Mouse (Mus musculus): ENCODE data around the gene Cops2. TPM values are rescaled to one million over a fixed set of nuclear protein-coding genes. Genes with fewer than 3 reads are reported as not detected.

Gene Cops2
- total RNA-seq, 1 experiment = 114 TPM

DNA sequence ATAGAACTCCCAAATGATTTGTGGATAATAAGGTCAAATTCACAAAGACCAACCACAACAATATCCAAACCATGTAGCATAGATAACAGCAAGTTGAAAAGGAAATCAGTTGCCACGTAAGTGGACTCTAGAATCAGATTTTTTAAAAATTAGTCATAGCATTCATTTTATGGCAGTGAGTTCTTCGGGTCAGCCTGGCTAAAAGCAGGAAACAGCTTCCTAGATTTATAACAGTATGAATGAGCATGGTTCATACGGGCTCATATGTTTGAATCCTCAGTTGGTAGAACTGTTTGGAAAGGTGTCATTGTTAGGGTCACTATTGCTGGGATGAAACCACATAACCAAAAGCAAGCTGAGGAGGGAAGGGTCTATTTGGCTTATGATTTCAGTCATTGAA lies 70.2 kb downstream of the Cops2 start:
- Histone ChIP-seq H3K9ac (ENCODE audit: insufficient read depth, low read depth, low read length, poor library complexity, severe bottlenecking) (no peak overlapping the region), H3K9me3 (ENCODE audit: control insufficient read depth, insufficient read depth, low read depth, low read length) (no peaks in the 10 kb centered on the region), H3K27ac (ENCODE audit: insufficient read depth, low read depth, low read length, poor library complexity, severe bottlenecking) (no peak overlapping the region), H3K4me3 (ENCODE audit: insufficient read depth in 1 of 2, low read depth in 1 of 2, low read length in 2 of 2, poor library complexity in 1 of 2, severe bottlenecking in 1 of 2) (no peak overlapping the region), H3K36me3 (ENCODE audit: control insufficient read depth, insufficient read depth, low read length, poor library complexity, severe bottlenecking) (no peaks in the 10 kb centered on the region), H3K4me1 (ENCODE audit: control insufficient read depth in 2 of 2, insufficient read depth in 2 of 2, low read length in 2 of 2, poor library complexity in 1 of 2) (no peaks in the 10 kb centered on the region)
- no peak for TF ChIP-seq ZNF384 (IDR thresholded peaks at IDR 0.05; ENCODE audit: low read depth, low read length)
- TF ChIP-seq CHD2 (IDR thresholded peaks at IDR 0.05; ENCODE audit: low read depth, low read length) = no peak
- TF ChIP-seq HCFC1 (IDR thresholded peaks at IDR 0.05; ENCODE audit: borderline replicate concordance, insufficient read depth, low read length) = no peak
- TF ChIP-seq ZC3H11A (IDR thresholded peaks at IDR 0.05; ENCODE audit: borderline replicate concordance, low read depth, low read length) = no peak
- no peak for TF ChIP-seq MAFK (IDR thresholded peaks at IDR 0.05; ENCODE audit: insufficient read depth, low read depth, low read length)
- in situ Hi-C loops (cut with MboI; ENCODE audit: low sequenced_read_pairs in 2 of 2, unreplicated experiment in 2 of 2) = no loop called here
- no peak for DNase-seq (ENCODE audit: low read depth, low spot score)

DNA sequence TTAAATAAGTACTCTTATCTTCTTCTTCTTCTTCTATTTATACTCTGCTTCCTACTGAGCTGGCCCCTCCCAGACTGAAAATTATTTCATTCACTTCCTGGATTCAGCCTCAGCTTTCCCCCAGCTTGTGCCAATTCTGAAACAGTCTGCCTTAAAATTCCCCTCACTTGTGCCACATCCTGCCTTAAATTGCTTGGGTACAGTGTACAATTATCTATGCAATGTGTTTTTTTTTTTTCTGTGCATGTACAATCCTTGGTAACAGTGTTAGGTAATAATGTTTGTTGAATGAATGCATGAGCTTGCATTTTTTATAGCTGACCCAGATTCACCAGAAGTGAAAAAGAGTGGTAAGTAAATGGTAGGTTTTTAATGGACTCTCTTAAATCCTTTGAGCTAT lies 70.6 kb downstream of the Cops2 start:
- no peak for TF ChIP-seq MAFK (IDR thresholded peaks at IDR 0.05; ENCODE audit: insufficient read depth, low read depth, low read length)
- no peak for TF ChIP-seq HCFC1 (IDR thresholded peaks at IDR 0.05; ENCODE audit: borderline replicate concordance, insufficient read depth, low read length)
- no peak for TF ChIP-seq CHD2 (IDR thresholded peaks at IDR 0.05; ENCODE audit: low read depth, low read length)
- no peak for TF ChIP-seq ZNF384 (IDR thresholded peaks at IDR 0.05; ENCODE audit: low read depth, low read length)
- no peak for TF ChIP-seq ZC3H11A (IDR thresholded peaks at IDR 0.05; ENCODE audit: borderline replicate concordance, low read depth, low read length)
- no peak overlapping the region for H3K27ac ChIP-seq (ENCODE audit: insufficient read depth, low read depth, low read length, poor library complexity, severe bottlenecking)
- no peak overlapping the region for H3K4me3 ChIP-seq (ENCODE audit: insufficient read depth in 1 of 2, low read depth in 1 of 2, low read length in 2 of 2, poor library complexity in 1 of 2, severe bottlenecking in 1 of 2)
- no peak overlapping the region for H3K9ac ChIP-seq (ENCODE audit: insufficient read depth, low read depth, low read length, poor library complexity, severe bottlenecking)
- no peaks in the 10 kb centered on the region for H3K36me3 ChIP-seq (ENCODE audit: control insufficient read depth, insufficient read depth, low read length, poor library complexity, severe bottlenecking)
- DNase-seq (ENCODE audit: low read depth, low spot score) = no peak
- in situ Hi-C loops (cut with MboI; ENCODE audit: low sequenced_read_pairs in 2 of 2, unreplicated experiment in 2 of 2) = no loop called here
- H3K9me3 ChIP-seq (ENCODE audit: control insufficient read depth, insufficient read depth, low read depth, low read length) = no peaks in the 10 kb centered on the region
- H3K4me1 ChIP-seq (ENCODE audit: control insufficient read depth in 2 of 2, insufficient read depth in 2 of 2, low read length in 2 of 2, poor library complexity in 1 of 2) = no peaks in the 10 kb centered on the region

DNA sequence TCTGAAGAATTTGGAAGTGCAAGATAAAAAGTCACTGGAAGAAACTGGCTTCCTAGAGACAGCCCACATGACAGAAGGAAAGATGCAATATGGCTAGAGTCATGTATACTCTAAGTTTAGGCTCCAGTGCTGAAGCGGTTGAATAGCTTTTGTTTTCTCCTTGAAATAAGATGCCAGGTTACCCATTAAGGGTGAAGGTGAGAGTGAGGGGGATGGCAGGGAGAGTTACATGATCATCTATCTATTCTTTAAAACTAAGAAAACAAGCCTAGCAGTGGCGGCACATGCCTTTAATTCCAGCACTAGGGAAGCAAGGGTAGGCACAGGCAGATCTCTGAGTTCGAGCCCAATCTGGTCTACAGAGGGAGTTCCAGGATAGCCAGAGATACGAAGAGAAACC lies 73.9 kb downstream of the Cops2 start:
- Histone ChIP-seq H3K36me3 (ENCODE audit: control insufficient read depth, insufficient read depth, low read length, poor library complexity, severe bottlenecking) (no peaks in the 10 kb centered on the region), H3K4me1 (ENCODE audit: control insufficient read depth in 2 of 2, insufficient read depth in 2 of 2, low read length in 2 of 2, poor library complexity in 1 of 2) (peaks cover 0 to 2% of the 10 kb centered on the region in 2 experiments; a peak in 1 of 4 replicates), H3K9ac (ENCODE audit: insufficient read depth, low read depth, low read length, poor library complexity, severe bottlenecking) (no peak overlapping the region), H3K9me3 (ENCODE audit: control insufficient read depth, insufficient read depth, low read depth, low read length) (no peaks in the 10 kb centered on the region), H3K27ac (ENCODE audit: insufficient read depth, low read depth, low read length, poor library complexity, severe bottlenecking) (no peak overlapping the region), H3K4me3 (ENCODE audit: insufficient read depth in 1 of 2, low read depth in 1 of 2, low read length in 2 of 2, poor library complexity in 1 of 2, severe bottlenecking in 1 of 2) (no peak overlapping the region)
- TF ChIP-seq MAFK (IDR thresholded peaks at IDR 0.05; ENCODE audit: insufficient read depth, low read depth, low read length) (no peak), CHD2 (IDR thresholded peaks at IDR 0.05; ENCODE audit: low read depth, low read length) (no peak), ZC3H11A (IDR thresholded peaks at IDR 0.05; ENCODE audit: borderline replicate concordance, low read depth, low read length) (no peak), ZNF384 (IDR thresholded peaks at IDR 0.05; ENCODE audit: low read depth, low read length) (no peak), HCFC1 (IDR thresholded peaks at IDR 0.05; ENCODE audit: borderline replicate concordance, insufficient read depth, low read length) (no peak)
- no peak for DNase-seq (ENCODE audit: low read depth, low spot score)
- in situ Hi-C loops (cut with MboI; ENCODE audit: low sequenced_read_pairs in 2 of 2, unreplicated experiment in 2 of 2) = no loop called here

DNA sequence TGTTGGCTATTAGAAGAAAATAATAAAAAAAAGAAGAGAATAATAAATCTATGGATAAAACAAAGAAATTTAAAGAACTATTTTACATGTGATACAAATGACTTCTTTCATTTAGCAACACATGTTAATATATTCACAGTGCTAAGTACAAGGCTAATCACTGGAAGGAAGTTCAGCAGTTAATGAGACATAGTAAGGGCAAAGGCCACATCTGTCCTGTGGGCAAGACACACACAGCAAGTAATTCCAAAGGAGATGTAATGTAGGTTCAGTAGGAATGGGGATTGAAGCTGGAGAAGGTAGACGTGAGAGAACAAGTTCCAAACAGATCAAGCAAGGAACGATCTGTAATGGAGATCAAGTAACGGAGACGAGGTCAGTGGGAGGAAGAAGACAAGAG lies 74.5 kb downstream of the Cops2 start:
- Histone ChIP-seq H3K9me3 (ENCODE audit: control insufficient read depth, insufficient read depth, low read depth, low read length) (no peaks in the 10 kb centered on the region), H3K4me3 (ENCODE audit: insufficient read depth in 1 of 2, low read depth in 1 of 2, low read length in 2 of 2, poor library complexity in 1 of 2, severe bottlenecking in 1 of 2) (no peak overlapping the region), H3K4me1 (ENCODE audit: control insufficient read depth in 2 of 2, insufficient read depth in 2 of 2, low read length in 2 of 2, poor library complexity in 1 of 2) (peaks cover 0 to 2% of the 10 kb centered on the region in 2 experiments; a peak in 1 of 4 replicates), H3K36me3 (ENCODE audit: control insufficient read depth, insufficient read depth, low read length, poor library complexity, severe bottlenecking) (no peaks in the 10 kb centered on the region), H3K27ac (ENCODE audit: insufficient read depth, low read depth, low read length, poor library complexity, severe bottlenecking) (no peak overlapping the region), H3K9ac (ENCODE audit: insufficient read depth, low read depth, low read length, poor library complexity, severe bottlenecking) (no peak overlapping the region)
- no peak for DNase-seq (ENCODE audit: low read depth, low spot score)
- no peak for TF ChIP-seq ZNF384 (IDR thresholded peaks at IDR 0.05; ENCODE audit: low read depth, low read length)
- TF ChIP-seq MAFK (IDR thresholded peaks at IDR 0.05; ENCODE audit: insufficient read depth, low read depth, low read length) = no peak
- no peak for TF ChIP-seq ZC3H11A (IDR thresholded peaks at IDR 0.05; ENCODE audit: borderline replicate concordance, low read depth, low read length)
- TF ChIP-seq HCFC1 (IDR thresholded peaks at IDR 0.05; ENCODE audit: borderline replicate concordance, insufficient read depth, low read length) = no peak
- no peak for TF ChIP-seq CHD2 (IDR thresholded peaks at IDR 0.05; ENCODE audit: low read depth, low read length)
- in situ Hi-C loops (cut with MboI; ENCODE audit: low sequenced_read_pairs in 2 of 2, unreplicated experiment in 2 of 2) = no loop called here

DNA sequence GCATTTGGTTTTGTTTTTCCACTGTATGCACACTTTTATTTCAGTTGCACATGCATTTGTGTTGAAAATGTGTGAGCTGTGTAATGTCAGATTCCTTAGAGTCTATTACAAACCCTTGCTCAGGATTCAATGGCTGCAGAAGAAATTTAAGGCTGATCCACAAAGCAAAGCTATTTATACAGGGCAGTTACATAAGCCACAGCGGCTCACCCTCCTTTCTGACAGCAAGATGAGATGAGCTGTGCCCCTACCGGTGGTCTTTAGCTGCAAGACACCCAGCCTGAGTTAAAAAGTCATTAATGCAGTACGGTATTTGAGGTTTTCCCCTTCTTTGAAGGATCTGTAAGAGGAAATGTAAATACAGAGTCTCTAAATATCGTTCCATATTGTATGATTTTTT lies 75.1 kb downstream of the Cops2 start:
- in situ Hi-C loops (cut with MboI; ENCODE audit: low sequenced_read_pairs in 2 of 2, unreplicated experiment in 2 of 2) = no loop called here
- Histone ChIP-seq H3K4me3 (ENCODE audit: insufficient read depth in 1 of 2, low read depth in 1 of 2, low read length in 2 of 2, poor library complexity in 1 of 2, severe bottlenecking in 1 of 2) (no peak overlapping the region), H3K27ac (ENCODE audit: insufficient read depth, low read depth, low read length, poor library complexity, severe bottlenecking) (no peak overlapping the region), H3K9me3 (ENCODE audit: control insufficient read depth, insufficient read depth, low read depth, low read length) (no peaks in the 10 kb centered on the region), H3K9ac (ENCODE audit: insufficient read depth, low read depth, low read length, poor library complexity, severe bottlenecking) (no peak overlapping the region), H3K4me1 (ENCODE audit: control insufficient read depth in 2 of 2, insufficient read depth in 2 of 2, low read length in 2 of 2, poor library complexity in 1 of 2) (peaks cover 0 to 2% of the 10 kb centered on the region in 2 experiments; a peak in 1 of 4 replicates), H3K36me3 (ENCODE audit: control insufficient read depth, insufficient read depth, low read length, poor library complexity, severe bottlenecking) (no peaks in the 10 kb centered on the region)
- DNase-seq (ENCODE audit: low read depth, low spot score) = no peak
- TF ChIP-seq ZC3H11A (IDR thresholded peaks at IDR 0.05; ENCODE audit: borderline replicate concordance, low read depth, low read length) (no peak), ZNF384 (IDR thresholded peaks at IDR 0.05; ENCODE audit: low read depth, low read length) (no peak), MAFK (IDR thresholded peaks at IDR 0.05; ENCODE audit: insufficient read depth, low read depth, low read length) (no peak), HCFC1 (IDR thresholded peaks at IDR 0.05; ENCODE audit: borderline replicate concordance, insufficient read depth, low read length) (no peak), CHD2 (IDR thresholded peaks at IDR 0.05; ENCODE audit: low read depth, low read length) (no peak)
